Mouse (Mus musculus) limb, embryonic 14.5 days (tissue): ENCODE data around the gene 5730522E02Rik. TPM values are rescaled to one million over a fixed set of nuclear protein-coding genes. Genes with fewer than 3 reads are reported as not detected.

Source experiments
- ATAC-seq: fragments of 200-750 bp; cut with Nextera tagmentation; 2 replicates; pipeline ENCODE4 v1.8.0; 2017; ENCODE audit warnings: low read depth, moderate number of reproducible peaks, moderate TSS enrichment; ENCODE audit not compliant: low FRiP score
- DNase-seq: peaks from one replicate; pipeline ENCODE4 v3.0.0-alpha.2; 2015; ENCODE audit warnings: low spot score
- H3K27ac ChIP-seq: fragments of 300-500 bp; sonication (generic); replicated peaks from 2 replicates; pipeline ENCODE4 v1.5.1; 2014; ENCODE audit warnings: low read depth, mild to moderate bottlenecking, low read length, moderate library complexity, mixed read lengths
- H3K27me3 ChIP-seq: fragments of 300-500 bp; sonication (generic); 2 replicates; pipeline ENCODE4 v1.6.1; 2014; ENCODE audit warnings: low read length, mixed read lengths; ENCODE audit not compliant: control insufficient read depth, insufficient read depth
- H3K36me3 ChIP-seq: fragments of 300-500 bp; sonication (generic); 2 replicates; pipeline ENCODE4 v1.6.1; 2014; ENCODE audit warnings: mild to moderate bottlenecking, low read length, moderate library complexity, mixed read lengths; ENCODE audit not compliant: control insufficient read depth, insufficient read depth
- H3K4me1 ChIP-seq: fragments of 300-500 bp; sonication (generic); 2 replicates; pipeline ENCODE4 v1.6.1; 2014; ENCODE audit warnings: antibody characterized with exemption, low read length, mixed read lengths; ENCODE audit not compliant: control insufficient read depth, insufficient read depth
- H3K4me2 ChIP-seq: fragments of 300-500 bp; sonication (generic); replicated peaks from 2 replicates; pipeline ENCODE4 v1.6.1; 2014; ENCODE audit warnings: low read depth, mild to moderate bottlenecking, low read length, moderate library complexity; ENCODE audit not compliant: severe bottlenecking
- H3K4me3 ChIP-seq: fragments of 300-500 bp; sonication (generic); replicated peaks from 2 replicates; pipeline ENCODE4 v1.5.1; 2014; ENCODE audit warnings: low read length
- H3K9ac ChIP-seq: fragments of 300-500 bp; sonication (generic); 2 replicates; pipeline ENCODE4 v1.6.1; 2014; ENCODE audit warnings: mild to moderate bottlenecking, low read depth, low read length, moderate library complexity; ENCODE audit not compliant: severe bottlenecking
- H3K9me3 ChIP-seq: fragments of 300-500 bp; sonication (generic); 2 replicates; pipeline ENCODE4 v1.6.1; 2016; ENCODE audit warnings: low read length; ENCODE audit not compliant: control insufficient read depth
- POLR2A ChIP-seq: fragments of 200-500 bp; IDR thresholded peaks from 2 replicates; pipeline ENCODE4 v1.8.0; 2012; ENCODE audit warnings: inconsistent platforms, mild to moderate bottlenecking, moderate library complexity, borderline replicate concordance; ENCODE audit not compliant: insufficient read depth, insufficient read length; ENCODE audit errors: extremely low read depth
- WGBS: fragments of 180-500 bp; shearing (Covaris S2); extraction: QIAGEN DNeasy Blood & Tissue Kit; methylation state at CpG from one replicate; pipeline ENCODE4 v1.1.7; 2014; 5-methylcytosine and 5-hydroxymethylcytosine counted together
- polyA plus RNA-seq, 2 experiments: library from polyadenylated mRNA; depleted of rRNA in 1 of 2; stranded (reverse) in 1 of 2; unstranded in 1 of 2; fragments of >200 nt; fragmentation: Nextera tagmentation in 1 of 2; extraction: Ambion mirVana in 1 of 2; gene quantifications; 2 replicates each; pipeline versions ENCODE4 v1.2.1 to v1.2.3; 2012 to 2014

5730522E02Rik gene
- polyA plus RNA-seq, 2 experiments = 4.2 to 4.3 TPM

DNA sequence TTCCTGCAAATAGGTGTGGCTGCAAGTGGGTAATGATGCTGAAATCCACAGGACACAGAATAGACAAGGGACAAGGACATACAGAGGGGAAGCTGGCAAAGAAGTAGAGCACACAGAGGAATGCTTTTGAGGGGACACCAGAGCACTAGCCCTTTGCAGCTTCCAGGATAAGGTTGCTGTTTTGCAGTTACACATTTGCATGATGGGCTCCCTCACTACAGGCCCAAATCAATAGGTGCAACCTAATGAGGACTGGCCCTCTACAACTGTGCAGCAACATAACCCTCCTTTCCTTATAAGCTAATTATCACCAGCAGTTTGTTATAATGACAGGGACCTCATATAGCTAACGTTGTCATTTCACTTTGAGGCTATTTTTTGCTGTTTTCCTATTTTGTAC, 114.5 kb downstream of the 5730522E02Rik start:
- no peak overlapping the region for H3K4me2 ChIP-seq
- no peak overlapping the region for H3K9ac ChIP-seq
- TF ChIP-seq POLR2A = no peak
- H3K36me3 ChIP-seq = no peaks in the 10 kb centered on the region
- H3K4me1 ChIP-seq = no peaks in the 10 kb centered on the region
- DNase-seq (no peak), ATAC-seq (no peak)
- no peak overlapping the region for H3K4me3 ChIP-seq
- H3K27ac ChIP-seq = no peak overlapping the region
- 71% methylated on average over 1 of the region's 1 CpGs for WGBS
- no peaks in the 10 kb centered on the region for H3K27me3 ChIP-seq
- H3K9me3 ChIP-seq = no peaks in the 10 kb centered on the region

DNA sequence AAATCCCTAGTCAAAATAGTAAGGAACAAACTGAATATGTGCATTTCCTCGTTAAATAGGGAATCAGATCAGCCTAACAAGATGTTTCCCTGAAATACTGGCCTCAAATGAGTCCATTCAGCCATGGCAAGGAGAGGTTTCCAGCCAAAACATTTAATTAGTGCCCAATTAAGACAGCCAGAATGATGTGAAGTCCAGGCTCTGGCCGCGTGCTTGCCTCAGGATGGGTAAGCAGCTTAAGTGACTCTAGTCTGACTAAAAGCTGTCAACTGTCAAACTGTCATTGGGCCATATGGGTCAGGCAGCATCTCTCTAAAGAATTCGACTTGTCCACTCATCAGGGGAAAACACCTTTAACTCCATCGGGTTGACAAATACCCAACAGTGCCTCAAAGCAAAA, 121.6 kb downstream of the 5730522E02Rik start:
- 53% methylated on average over 5 of the region's 5 CpGs for WGBS
- DNase-seq = no peak
- Histone ChIP-seq H3K27me3 (no peaks in the 10 kb centered on the region), H3K9me3 (no peaks in the 10 kb centered on the region), H3K27ac (no peak overlapping the region), H3K4me2 (no peak overlapping the region), H3K36me3 (no peaks in the 10 kb centered on the region), H3K9ac (no peak overlapping the region), H3K4me3 (no peak overlapping the region), H3K4me1 (no peaks in the 10 kb centered on the region)
- no peak for TF ChIP-seq POLR2A
- no peak for ATAC-seq

DNA sequence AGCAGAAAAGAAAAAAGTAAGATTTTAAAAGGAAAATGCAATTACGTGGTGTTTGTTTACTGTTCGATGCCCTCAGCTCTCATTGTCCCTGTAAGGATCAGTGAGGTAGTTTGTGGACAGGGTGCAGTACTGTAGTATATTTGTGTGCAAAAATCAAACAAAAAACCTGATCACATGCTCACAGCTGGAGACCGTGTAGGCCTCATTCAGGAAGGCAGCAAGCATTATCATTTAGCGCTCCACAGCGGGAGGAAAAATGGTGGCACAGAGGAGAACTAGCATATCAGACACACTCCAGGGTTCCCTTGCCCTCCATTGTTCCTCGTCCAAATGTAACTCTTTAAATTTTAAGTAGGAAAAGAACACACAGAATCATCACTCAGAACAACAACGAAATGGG, 123.9 kb downstream of the 5730522E02Rik start:
- Histone ChIP-seq H3K4me3 (no peak overlapping the region), H3K9ac (no peak overlapping the region), H3K36me3 (no peaks in the 10 kb centered on the region), H3K4me1 (no peaks in the 10 kb centered on the region), H3K27me3 (no peaks in the 10 kb centered on the region), H3K4me2 (no peak overlapping the region), H3K27ac (no peak overlapping the region), H3K9me3 (no peaks in the 10 kb centered on the region)
- DNase-seq (no peak), ATAC-seq (no peak)
- WGBS = 80% methylated on average over 7 of the region's 7 CpGs
- TF ChIP-seq POLR2A = no peak

DNA sequence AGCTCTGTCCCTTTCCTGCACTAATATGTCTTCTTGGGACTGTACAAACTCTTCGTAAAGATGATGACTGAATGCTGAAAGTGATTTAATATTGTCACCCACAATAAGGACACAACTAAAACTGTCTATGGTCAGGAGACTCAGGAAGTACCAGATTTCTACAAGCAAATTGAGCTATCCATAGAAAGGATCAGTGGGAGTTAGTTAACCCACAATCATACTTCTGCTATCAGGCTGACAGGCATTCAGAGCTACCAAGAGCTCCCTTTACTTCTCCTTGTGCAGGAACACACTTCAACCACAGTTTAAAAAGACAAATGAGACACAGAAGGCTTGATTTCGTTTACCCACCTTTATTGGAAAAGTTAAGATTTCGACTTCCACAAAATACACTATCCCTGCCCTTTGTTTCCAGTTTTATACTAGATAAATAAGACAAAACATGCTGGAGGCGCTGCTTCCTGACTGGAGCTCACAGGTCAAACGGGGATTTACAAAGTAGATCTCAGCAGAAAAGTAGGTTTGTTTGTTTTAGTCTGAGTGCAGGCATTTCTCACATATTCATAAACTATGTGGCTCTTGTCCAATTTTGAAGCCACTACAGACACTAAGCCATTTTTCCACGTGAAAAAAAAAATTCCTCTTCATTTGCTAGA, 125.1 kb downstream of the 5730522E02Rik start:
- no peaks in the 10 kb centered on the region for H3K27me3 ChIP-seq
- ATAC-seq = no peak
- no peaks in the 10 kb centered on the region for H3K4me1 ChIP-seq
- H3K4me3 ChIP-seq = no peak overlapping the region
- DNase-seq = no peak
- no peak overlapping the region for H3K9ac ChIP-seq
- H3K27ac ChIP-seq = no peak overlapping the region
- no peak for TF ChIP-seq POLR2A
- H3K4me2 ChIP-seq = no peak overlapping the region
- no peaks in the 10 kb centered on the region for H3K9me3 ChIP-seq
- no peaks in the 10 kb centered on the region for H3K36me3 ChIP-seq
- 63% methylated on average over 6 of the region's 6 CpGs for WGBS

DNA sequence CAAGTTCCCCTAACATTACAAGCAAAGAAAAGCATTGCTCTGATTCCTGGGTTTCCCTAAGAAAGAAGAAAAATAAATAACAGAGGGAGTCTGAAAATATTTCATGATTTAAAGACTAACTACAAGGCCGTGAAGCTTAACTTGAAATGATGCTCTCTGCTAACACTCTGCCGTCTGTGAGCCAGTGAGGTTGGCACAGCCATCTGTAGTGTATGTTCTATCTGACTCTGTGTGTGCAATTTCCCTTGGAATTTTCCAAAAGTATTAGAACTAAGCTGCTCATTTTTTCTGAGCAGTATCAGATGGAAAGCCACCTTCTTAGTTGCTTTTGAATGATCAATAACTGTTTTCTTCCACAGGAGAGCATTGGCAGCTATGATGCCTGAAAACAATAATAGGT, 134.2 kb downstream of the 5730522E02Rik start:
- WGBS = 64% methylated on average over 2 of the region's 2 CpGs
- H3K4me3 ChIP-seq = no peak overlapping the region
- no peaks in the 10 kb centered on the region for H3K9me3 ChIP-seq
- DNase-seq (no peak), ATAC-seq (no peak)
- no peaks in the 10 kb centered on the region for H3K27me3 ChIP-seq
- H3K4me2 ChIP-seq = no peak overlapping the region
- H3K27ac ChIP-seq = no peak overlapping the region
- H3K36me3 ChIP-seq = no peaks in the 10 kb centered on the region
- no peaks in the 10 kb centered on the region for H3K4me1 ChIP-seq
- H3K9ac ChIP-seq = no peak overlapping the region
- no peak for TF ChIP-seq POLR2A
